Mouse (Mus musculus): ENCODE measurements around the gene Ahsg.

- TF ChIP-seq E2F4 (IDR thresholded peaks at IDR 0.05; ENCODE audit: insufficient read depth): no peak
- no peak for TF ChIP-seq POLR2A (IDR thresholded peaks at IDR 0.05; ENCODE audit: insufficient read length, low read depth)
- no peak for TF ChIP-seq TCF12 (IDR thresholded peaks at IDR 0.05; ENCODE audit: insufficient read depth, poor library complexity, severe bottlenecking)
- TF ChIP-seq MYOD1 (IDR thresholded peaks at IDR 0.05; ENCODE audit: control insufficient read depth in 1 of 3, insufficient read length in 2 of 3, low read depth in 2 of 3): no peak
- no peak for TF ChIP-seq MAX (IDR thresholded peaks at IDR 0.05; ENCODE audit: low read depth)
- no peak for TF ChIP-seq REST (IDR thresholded peaks at IDR 0.05; ENCODE audit: insufficient read depth, insufficient read length)
- TF ChIP-seq USF1 (IDR thresholded peaks at IDR 0.05; ENCODE audit: low read depth): no peak
- no peak for TF ChIP-seq SRF (IDR thresholded peaks at IDR 0.05; ENCODE audit: control insufficient read depth, insufficient read length, low read depth)
- no peak for TF ChIP-seq CEBPB (IDR thresholded peaks at IDR 0.05; ENCODE audit: insufficient read depth, poor library complexity, severe bottlenecking)
- TF ChIP-seq POLR2AphosphoS2 (IDR thresholded peaks at IDR 0.05; ENCODE audit: insufficient read length, low read depth): no peak
Measured at GRCm38 (mm10) chr16:22872397-22872796, 18.7 kb upstream of the Ahsg start.

Measured in myocyte (in vitro differentiated cells).